Mouse (Mus musculus) brain, embryonic 14.5 days (tissue): Measurements from ENCODE around the gene Gpr157.

Experiments used
- CTCF ChIP-seq: fragments of 200-500 bp; IDR thresholded peaks from 2 replicates; pipeline ENCODE4 v1.5.1; 2012; ENCODE audit warnings: inconsistent platforms, mild to moderate bottlenecking, moderate library complexity, borderline replicate concordance; ENCODE audit not compliant: insufficient read depth, insufficient read length; ENCODE audit errors: extremely low read depth
- POLR2A ChIP-seq: fragments of 200-500 bp; IDR thresholded peaks from 2 replicates; pipeline ENCODE4 v1.6.1; 2012; ENCODE audit warnings: mild to moderate bottlenecking, inconsistent platforms, borderline replicate concordance; ENCODE audit not compliant: poor library complexity, insufficient read depth, insufficient read length, severe bottlenecking; ENCODE audit errors: extremely low read depth

- TF ChIP-seq CTCF, result no peak
- no peak for TF ChIP-seq POLR2A
Observed at GRCm38 (mm10) chr4:150068216-150068615, 18.9 kb upstream of the Gpr157 start.
